Mouse (Mus musculus) hindbrain, postnatal 0 days (tissue): Measurements from ENCODE around the gene Myo15b. TPM values are rescaled to one million over a fixed set of nuclear protein-coding genes. Genes with fewer than 3 reads are reported as not detected.
A peak's percentile ranks its signal among the peaks of the same experiment; 100 is the strongest.

Source experiments
- ATAC-seq: fragments of 200-750 bp; cut with Nextera tagmentation; 2 replicates; pipeline ENCODE4 v1.8.0; 2017; ENCODE audit warnings: mild to moderate bottlenecking, moderate TSS enrichment, moderate library complexity
- DNase-seq: peaks from one replicate; pipeline ENCODE4 v3.0.0-alpha.2; 2015; ENCODE audit warnings: low spot score
- H3K27ac ChIP-seq: fragments of 300-500 bp; sonication (generic); 2 replicates; pipeline ENCODE4 v1.5.1; 2014; ENCODE audit warnings: mild to moderate bottlenecking
- H3K27me3 ChIP-seq: fragments of 300-500 bp; sonication (generic); 2 replicates; pipeline ENCODE4 v1.6.1; 2014; ENCODE audit warnings: low read length, mixed read lengths; ENCODE audit not compliant: insufficient read depth
- H3K36me3 ChIP-seq: fragments of 300-500 bp; sonication (generic); 2 replicates; pipeline ENCODE4 v1.6.1; 2014; ENCODE audit warnings: low read length, mixed read lengths; ENCODE audit not compliant: insufficient read depth
- H3K4me1 ChIP-seq: fragments of 300-500 bp; sonication (generic); 2 replicates; pipeline ENCODE4 v1.6.1; 2014; ENCODE audit warnings: antibody characterized with exemption, low read length, mixed read lengths; ENCODE audit not compliant: insufficient read depth
- H3K4me2 ChIP-seq: fragments of 300-500 bp; sonication (generic); 2 replicates; pipeline ENCODE4 v1.6.1; 2014; ENCODE audit warnings: low read depth, mild to moderate bottlenecking, low read length, moderate library complexity, mixed read lengths
- H3K4me3 ChIP-seq: fragments of 300-500 bp; sonication (generic); 2 replicates; pipeline ENCODE4 v1.5.1; 2014; ENCODE audit warnings: low read length
- H3K9ac ChIP-seq: fragments of 300-500 bp; sonication (generic); replicated peaks from 2 replicates; pipeline ENCODE4 v1.6.1; 2014; ENCODE audit warnings: mild to moderate bottlenecking, low read length, moderate library complexity, mixed read lengths
- H3K9me3 ChIP-seq: fragments of 300-500 bp; sonication (generic); 2 replicates; pipeline ENCODE4 v1.6.1; 2016; ENCODE audit warnings: low read length, mixed read lengths
- CTCF ChIP-seq: IDR thresholded peaks from 2 replicates; pipeline ENCODE4 v1.5.1; 2016; ENCODE audit warnings: antibody characterized with exemption, control low read depth, low read depth
- WGBS: fragments of 180-500 bp; shearing (Covaris S2); extraction: QIAGEN DNeasy Blood & Tissue Kit; methylation state at CpG from one replicate; pipeline ENCODE4 v1.1.7; 2014; 5-methylcytosine and 5-hydroxymethylcytosine counted together
- polyA plus RNA-seq: library from polyadenylated mRNA; unstranded; fragments of >200 nt; fragmentation: Nextera tagmentation; extraction: Ambion mirVana; gene quantifications from 2 replicates; pipeline ENCODE4 v1.2.1, GENCODE M21; 2015
- total RNA-seq: library from RNA; depleted of rRNA; stranded (reverse); fragments of >200 nt; gene quantifications from 2 replicates; pipeline ENCODE4 v1.2.3, GENCODE M21; 2014

Gene Myo15b
- total and polyA plus RNA-seq, 2 experiments from 2014 or later: 0.20 to 0.63 TPM

GRCm38 (mm10) chr11:115836656-115837395 is 21.4 kb upstream of the Myo15b start:
- Histone ChIP-seq H3K4me3 (no peak overlapping the region), H3K9ac (no peak overlapping the region), H3K9me3 (no peaks in the 10 kb centered on the region), H3K4me1 (no peaks in the 10 kb centered on the region), H3K4me2 (no peak overlapping the region), H3K27ac (no peak overlapping the region), H3K36me3 (no peaks in the 10 kb centered on the region), H3K27me3 (0 out of 2 replicates have a peak, but pooled peaks cover under 1% of the 10 kb centered on the region)
- no peak for TF ChIP-seq CTCF
- ATAC-seq (no peak), DNase-seq (no peak)
- WGBS: 35% methylated on average over 11 of the region's 11 CpGs

- H3K4me3 ChIP-seq: no peak overlapping the region
- H3K36me3 ChIP-seq: no peaks in the 10 kb centered on the region
- no peak for TF ChIP-seq CTCF
- WGBS: 90% methylated on average over 22 of the region's 22 CpGs
- no peak overlapping the region for H3K9ac ChIP-seq
- DNase-seq: no peak
- no peak for ATAC-seq
- H3K27me3 ChIP-seq: no peaks in the 10 kb centered on the region
- H3K4me2 ChIP-seq: no peak overlapping the region
- H3K27ac ChIP-seq: no peak overlapping the region
- H3K4me1 ChIP-seq: no peaks in the 10 kb centered on the region
- H3K9me3 ChIP-seq: no peaks in the 10 kb centered on the region
These were observed 20.4 kb upstream of the Myo15b start for GRCm38 (mm10) chr11:115837606-115838345.

GRCm38 (mm10) chr11:115838895-115839311 is 19.3 kb upstream of the Myo15b start:
- Histone ChIP-seq H3K36me3 (no peaks in the 10 kb centered on the region), H3K4me2 (no peak overlapping the region), H3K9ac (no peak overlapping the region), H3K9me3 (no peaks in the 10 kb centered on the region), H3K4me1 (no peaks in the 10 kb centered on the region), H3K4me3 (no peak overlapping the region), H3K27me3 (no peaks in the 10 kb centered on the region), H3K27ac (no peak overlapping the region)
- 58% methylated on average over 4 of the region's 4 CpGs for WGBS
- TF ChIP-seq CTCF: no peak
- ATAC-seq (no peak), DNase-seq (no peak)

- ATAC-seq: no peak
- Histone ChIP-seq H3K27ac (no peak overlapping the region), H3K9me3 (no peaks in the 10 kb centered on the region), H3K27me3 (no peaks in the 10 kb centered on the region), H3K4me2 (no peak overlapping the region), H3K36me3 (no peaks in the 10 kb centered on the region), H3K4me1 (no peaks in the 10 kb centered on the region), H3K9ac (0 out of 2 replicates have a peak overlapping the region, but pooled peaks have one; percentile 17), H3K4me3 (no peak overlapping the region)
- no peak for DNase-seq
- TF ChIP-seq CTCF: no peak
- WGBS: 62% methylated on average over 3 of the region's 3 CpGs
These were observed 18.5 kb upstream of the Myo15b start for GRCm38 (mm10) chr11:115839732-115840131.

- 80% methylated on average over 6 of the region's 6 CpGs for WGBS
- TF ChIP-seq CTCF: no peak; the same call in 1 of the 2 replicates
- Histone ChIP-seq H3K9ac (no peak overlapping the region), H3K9me3 (no peaks in the 10 kb centered on the region), H3K27me3 (no peaks in the 10 kb centered on the region), H3K4me1 (no peaks in the 10 kb centered on the region), H3K4me3 (no peak overlapping the region), H3K36me3 (no peaks in the 10 kb centered on the region), H3K27ac (no peak overlapping the region), H3K4me2 (no peak overlapping the region)
- DNase-seq (no peak), ATAC-seq (no peak)
These were observed 17.2 kb upstream of the Myo15b start for GRCm38 (mm10) chr11:115841044-115841443.

GRCm38 (mm10) chr11:115841961-115842550 is 16.1 kb upstream of the Myo15b start:
- TF ChIP-seq CTCF: no peak
- no peak for DNase-seq
- no peak for ATAC-seq
- no peak overlapping the region for H3K4me3 ChIP-seq
- no peaks in the 10 kb centered on the region for H3K36me3 ChIP-seq
- H3K9ac ChIP-seq: no peak overlapping the region
- no peaks in the 10 kb centered on the region for H3K4me1 ChIP-seq
- H3K4me2 ChIP-seq: no peak overlapping the region
- 34% methylated on average over 6 of the region's 6 CpGs for WGBS
- H3K27ac ChIP-seq: no peak overlapping the region
- H3K27me3 ChIP-seq: no peaks in the 10 kb centered on the region
- H3K9me3 ChIP-seq: no peaks in the 10 kb centered on the region
